Mouse (Mus musculus) cerebellum, adult 2 months (tissue): ENCODE measurements around the gene Cdh23.

Experiments used
- CTCF ChIP-seq: fragments of 200-500 bp; IDR thresholded peaks from 2 replicates; pipeline ENCODE4 v1.5.1; 2011; ENCODE audit warnings: low read depth, mild to moderate bottlenecking, control low read depth, low read length, moderate library complexity, borderline replicate concordance; ENCODE audit not compliant: insufficient read depth
- POLR2A ChIP-seq: fragments of 200-500 bp; IDR thresholded peaks from 2 replicates; pipeline ENCODE4 v1.6.1; 2011; ENCODE audit warnings: low read length, control low read depth, borderline replicate concordance; ENCODE audit not compliant: insufficient read depth

DNA sequence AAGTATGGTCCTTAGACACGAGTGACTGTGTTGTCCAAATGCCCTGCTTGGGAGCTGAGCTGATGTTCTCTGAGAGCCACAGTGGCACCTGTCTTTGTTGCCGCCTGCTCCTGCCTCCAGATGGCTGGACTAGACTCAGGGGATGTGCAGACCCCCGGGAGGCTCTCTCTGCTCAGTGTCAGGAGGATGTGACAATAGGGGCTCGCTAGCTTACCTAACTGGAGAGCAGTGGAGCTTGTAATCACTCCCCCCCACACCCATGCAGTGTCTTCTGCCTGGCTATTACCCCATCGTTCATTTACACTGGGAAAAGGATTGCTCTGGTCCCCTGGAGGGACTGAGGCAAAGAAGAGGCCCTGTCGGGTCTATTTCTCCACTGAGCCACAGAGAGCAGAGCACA is 265.7 kb downstream of the Cdh23 start:
- TF ChIP-seq CTCF (no peak), POLR2A (no peak)
